Mouse (Mus musculus) hematopoietic multipotent progenitor cell, adult 10-12 weeks (in vitro differentiated cells): Measurements from ENCODE around the gene Myo15b. TPM values are rescaled to one million over a fixed set of nuclear protein-coding genes. Genes with fewer than 3 reads are reported as not detected.

Source experiments
- polyA plus RNA-seq: library from polyadenylated mRNA; stranded (reverse); fragments of >175 nt; gene quantifications from 2 replicates; pipeline ENCODE4 v1.2.3, GENCODE M21; 2012; ENCODE audit warnings: low replicate concordance

Myo15b gene
- 0.19 and 0.26 TPM in 2 replicates for polyA plus RNA-seq

DNA sequence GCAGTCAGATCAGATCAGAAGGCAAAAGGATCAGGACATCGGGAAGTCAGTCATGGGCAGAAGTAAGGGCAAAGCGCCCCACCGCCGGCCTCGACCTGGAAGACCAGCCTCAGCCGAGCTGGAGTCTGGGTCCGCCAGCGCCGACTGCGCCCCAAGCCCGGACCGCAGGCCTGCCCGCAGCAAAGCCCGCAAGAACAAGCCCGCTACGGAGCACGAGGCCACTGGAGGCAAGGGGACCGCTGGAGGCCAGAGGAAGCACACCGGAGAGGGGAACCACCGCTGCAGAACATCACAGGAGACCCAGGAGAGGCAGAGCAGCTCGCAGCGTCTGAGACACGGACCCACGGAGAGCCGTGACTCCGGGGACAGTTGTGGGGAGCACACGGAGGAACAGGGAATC is at the start of gene Myo15b:
TSS of gene Myo15b (plus strand) at position 53 of the 400 bp plus-strand sequence.

DNA sequence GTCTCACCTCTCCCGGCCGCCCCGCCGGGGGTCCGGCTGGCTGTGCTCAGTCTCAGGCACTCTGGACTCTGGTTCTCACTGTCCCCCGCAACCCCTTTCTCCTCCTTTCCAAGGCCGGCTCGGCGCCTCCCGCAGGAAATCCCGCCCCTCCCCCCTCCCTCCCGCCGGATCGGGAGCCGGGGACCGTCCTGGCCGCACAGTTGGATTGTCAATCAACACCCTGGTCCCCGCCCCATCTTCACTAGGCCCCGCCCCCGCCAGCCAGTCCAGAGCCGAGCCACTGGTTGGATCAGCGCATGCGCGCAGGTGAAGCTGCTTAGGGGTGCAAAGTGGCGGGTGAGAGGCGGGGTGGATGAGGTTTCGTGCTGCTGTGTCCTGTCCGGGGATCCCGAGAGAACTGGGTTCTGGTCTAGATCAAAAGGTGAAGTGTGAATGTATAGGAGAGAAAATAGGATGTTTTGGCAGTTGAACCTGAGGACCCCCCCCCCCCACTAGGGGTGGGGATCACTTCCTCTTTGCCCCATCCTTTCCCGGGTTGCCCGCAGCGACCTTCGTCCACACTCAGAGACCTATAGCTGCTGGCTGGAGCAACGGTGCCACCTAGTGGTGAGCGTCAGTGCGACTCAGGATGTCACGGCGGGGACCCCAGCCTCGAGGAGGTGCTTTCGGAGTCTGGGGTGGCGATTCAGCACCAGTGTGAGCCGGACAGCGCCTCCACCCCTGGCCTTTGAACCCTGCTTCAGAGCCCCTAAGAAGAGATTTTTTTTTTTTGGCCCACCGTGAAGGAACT is 44.5 kb upstream of the Myo15b start, which contains the start of gene Caskin2:
TSS of gene Caskin2 (minus strand) at position 133 of the 790 bp plus-strand sequence.

DNA sequence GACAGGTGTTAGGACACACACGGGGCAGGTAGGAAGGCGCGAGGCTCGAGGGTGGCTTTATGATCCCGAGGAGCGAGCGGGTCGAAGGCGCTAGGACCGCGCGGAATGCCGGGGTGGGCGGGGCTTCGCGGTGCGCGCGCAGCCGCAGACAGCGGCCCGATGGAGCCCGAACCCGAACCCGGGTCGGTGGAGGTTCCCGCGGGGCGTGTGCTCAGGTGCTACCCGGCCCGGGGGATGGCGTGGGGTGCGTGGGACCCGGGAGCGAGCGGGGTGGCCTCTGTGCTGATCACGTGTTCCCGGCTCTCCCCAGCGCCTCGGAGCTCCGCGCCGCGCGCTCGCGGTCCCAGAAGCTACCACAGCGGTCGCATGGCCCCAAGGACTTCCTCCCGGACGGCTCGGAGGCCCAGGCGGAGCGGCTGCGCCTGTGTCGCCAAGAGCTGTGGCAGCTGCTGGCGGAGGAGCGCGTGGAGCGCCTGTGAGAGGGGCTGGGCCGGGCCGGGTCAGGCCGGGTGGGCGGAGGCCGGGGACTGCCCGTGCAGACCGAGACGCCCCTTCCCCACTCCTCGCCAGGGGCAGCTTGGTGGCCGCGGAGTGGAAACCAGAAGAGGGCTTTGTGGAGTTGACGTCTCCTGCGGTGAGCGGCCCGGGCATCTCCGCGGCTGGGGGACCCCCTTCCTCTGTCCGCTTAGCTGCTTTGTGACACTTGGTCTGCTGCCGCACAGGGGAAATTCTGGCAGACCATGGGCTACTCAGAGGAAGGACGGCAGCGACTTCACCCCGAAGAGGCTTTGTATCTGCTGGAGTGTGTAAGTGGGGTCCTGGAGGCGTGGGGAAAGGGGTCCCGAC is 43.4 kb upstream of the Myo15b start, which contains the start of gene Tsen54:
TSS of gene Tsen54 (plus strand) at position 120 of the 846 bp plus-strand sequence.

DNA sequence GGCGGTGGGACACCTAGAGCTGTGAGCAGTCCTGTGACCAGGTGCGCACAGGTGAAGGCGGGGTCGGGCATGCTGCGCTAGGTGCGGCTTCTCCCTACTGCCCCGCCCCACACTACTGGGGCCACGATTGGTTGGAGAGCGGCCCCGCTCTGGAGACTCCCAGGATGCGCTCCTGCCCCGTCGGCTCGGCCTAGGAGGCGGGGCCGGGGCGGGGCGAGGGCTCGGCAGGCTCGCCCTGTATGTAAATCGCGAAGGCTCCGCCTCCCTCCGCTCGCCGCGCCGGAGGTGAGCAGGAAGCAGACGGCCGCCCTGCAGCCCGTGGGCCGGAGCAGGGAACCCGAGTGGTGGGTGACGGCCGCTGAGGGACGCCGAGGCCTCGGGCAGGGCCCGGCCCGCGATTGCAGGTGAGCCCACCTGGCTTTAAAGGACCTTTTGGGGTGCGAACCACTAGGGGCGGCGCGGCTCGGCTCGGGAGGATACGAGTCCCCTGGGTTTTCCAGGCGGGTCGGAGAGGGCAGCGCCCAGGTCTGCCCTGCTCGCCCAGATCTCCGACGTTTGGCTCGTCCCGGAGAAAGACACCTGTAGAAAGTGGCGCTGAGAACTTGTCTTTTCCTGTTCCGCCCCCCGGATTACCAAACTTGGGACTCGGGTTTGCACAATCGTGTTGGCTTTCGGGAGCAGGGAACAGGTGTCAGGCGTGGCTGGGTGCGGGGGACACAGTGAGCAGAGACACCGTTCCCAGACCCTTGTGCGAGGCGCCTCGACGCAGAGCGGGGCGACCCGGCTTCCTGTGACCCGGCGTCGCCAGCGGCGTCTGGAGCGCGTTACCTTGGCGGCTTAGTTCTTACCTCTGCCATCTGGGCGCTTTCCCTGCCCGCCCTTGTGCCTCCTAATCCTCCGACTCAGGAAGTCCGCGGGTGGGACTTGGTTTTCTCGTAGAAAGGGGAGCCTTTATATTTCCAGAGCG is 34.1 kb upstream of the Myo15b start, which contains the start of gene Llgl2:
TSS of gene Llgl2 (plus strand) at position 276 of the 967 bp plus-strand sequence.

DNA sequence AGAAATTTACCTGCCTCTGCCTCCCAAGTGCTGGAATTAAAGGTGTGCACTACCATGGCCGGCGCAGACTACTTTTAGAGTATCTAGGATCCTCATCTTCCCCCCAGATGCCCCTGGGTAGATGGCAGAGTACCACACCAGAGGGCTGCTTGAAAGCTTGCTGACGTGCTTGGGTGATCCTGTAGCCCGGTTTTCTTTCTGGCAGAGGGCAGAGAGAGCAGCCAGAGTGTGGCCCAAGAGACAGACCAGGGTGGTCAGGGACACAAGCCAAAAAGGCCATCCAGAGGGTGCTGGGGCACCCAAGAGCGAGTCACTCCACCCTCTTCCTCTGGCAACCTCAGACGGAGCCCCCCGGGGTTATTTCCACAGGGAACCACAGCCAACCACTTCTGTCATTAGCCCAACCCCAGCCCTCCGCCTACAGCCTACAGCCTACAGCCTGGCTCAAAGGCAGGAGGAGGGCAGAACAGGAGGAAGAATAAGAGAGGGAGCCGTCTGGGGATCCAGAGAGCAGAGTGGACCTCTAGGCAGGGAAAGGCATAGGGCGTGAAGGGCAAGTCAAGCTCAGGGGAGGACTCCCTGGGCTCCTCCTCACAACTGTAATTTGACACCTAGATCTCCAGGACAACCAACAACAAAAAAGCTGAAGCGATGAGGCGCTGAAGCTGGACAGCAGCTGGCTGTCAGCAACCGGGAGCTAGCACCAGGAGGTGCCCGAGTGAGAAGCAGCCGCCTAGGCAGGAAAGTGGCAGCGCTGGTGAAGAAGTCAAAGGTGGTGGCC is 41.5 kb downstream of the Myo15b start, which contains the start of gene Smim5:
TSS of gene Smim5 (plus strand) at position 481 of the 781 bp plus-strand sequence.

DNA sequence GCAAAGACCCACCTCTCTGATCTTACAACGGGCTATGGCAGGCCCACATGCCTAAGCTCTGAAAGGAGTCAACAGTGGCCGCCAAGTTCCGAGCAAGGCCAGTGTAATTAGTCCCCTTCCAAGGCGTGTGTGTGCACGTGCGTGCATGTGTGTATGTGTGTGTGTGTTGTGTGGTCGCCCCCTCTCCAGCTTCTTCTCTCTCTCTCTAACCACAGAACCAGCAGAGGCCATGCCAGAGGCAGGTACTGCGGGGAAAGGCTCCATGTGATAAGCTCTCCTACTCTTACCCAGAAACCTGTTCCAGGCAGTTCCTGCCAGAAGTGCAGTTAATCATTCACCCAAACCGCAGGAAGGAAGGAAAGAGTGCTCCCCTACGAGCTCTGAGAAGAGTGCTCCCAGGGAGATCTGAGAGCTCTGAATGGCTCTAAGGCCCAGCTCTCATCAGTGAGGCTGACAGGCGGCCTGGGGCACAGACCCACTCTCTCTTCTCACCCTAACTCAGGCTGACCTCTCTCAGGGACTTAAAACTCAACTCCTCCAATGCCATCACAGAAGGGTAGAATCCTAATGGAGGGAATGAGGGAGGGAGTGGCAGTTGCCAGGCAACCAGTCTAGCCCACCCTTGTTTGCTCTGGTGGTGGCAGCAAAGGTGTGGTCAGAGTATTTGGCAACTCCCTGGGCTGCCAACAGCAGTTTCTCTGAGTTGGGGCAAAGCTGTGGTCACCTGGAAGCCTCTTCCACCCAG is 53.6 kb downstream of the Myo15b start, which contains the start of gene Smim6:
TSS of gene Smim6 (plus strand) at position 386 of the 745 bp plus-strand sequence.

DNA sequence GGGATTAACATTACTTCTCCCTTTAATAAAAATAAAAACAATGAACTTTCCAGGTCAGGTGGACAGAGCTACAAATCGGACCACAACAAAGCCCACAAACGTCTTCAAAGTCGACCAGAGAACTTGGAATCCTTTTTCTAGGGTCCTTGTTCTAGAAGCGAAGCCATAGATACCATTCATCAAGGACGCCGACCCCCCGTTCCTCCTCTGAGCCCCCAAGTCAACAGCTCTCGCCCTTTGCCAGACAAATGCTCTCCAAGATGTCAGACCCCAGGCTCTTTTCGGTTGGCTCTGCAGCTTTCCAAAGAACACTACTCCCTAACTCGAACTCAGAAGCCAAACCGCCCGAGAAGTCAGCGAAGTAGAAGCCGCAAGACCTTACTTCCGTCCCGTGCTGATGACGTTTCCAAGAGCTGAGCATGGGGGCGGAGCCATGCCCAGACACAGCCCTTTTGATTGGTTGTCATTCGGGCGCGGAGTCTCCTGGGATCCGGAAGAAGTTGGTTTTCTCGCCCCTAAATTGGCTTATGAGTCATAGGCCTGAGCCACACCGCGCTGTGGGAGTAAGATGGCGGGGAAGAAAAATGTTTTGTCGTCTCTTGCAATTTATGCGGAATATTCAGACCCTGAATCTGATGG is 75.0 kb downstream of the Myo15b start, which contains the start of the genes Sap30bp and Recql5:
TSS of gene Sap30bp (plus strand) at position 175 of the 639 bp plus-strand sequence.
TSS of gene Recql5 (minus strand) at position 370 of the 639 bp plus-strand sequence.

Other genes with a start within 250 kb of the Myo15b start
- gene Mif4gd, start 245.4 kb upstream of the Myo15b start, polyA plus RNA-seq = 92.1 and 155 TPM in 2 replicates
- gene Slc25a19, start 230.1 kb upstream of the Myo15b start, polyA plus RNA-seq = 71.6 and 118 TPM in 2 replicates
- 109 and 136 TPM in 2 replicates for gene Grb2, start 149.8 kb upstream of the Myo15b start, polyA plus RNA-seq
- gene Tmem94, start 93.0 kb upstream of the Myo15b start, polyA plus RNA-seq = 59.6 and 65.3 TPM in 2 replicates
- gene Caskin2, start 44.8 kb upstream of the Myo15b start, polyA plus RNA-seq = 11.7 and 18.4 TPM in 2 replicates
- 40.7 and 86.6 TPM in 2 replicates for gene Tsen54, start 43.7 kb upstream of the Myo15b start, polyA plus RNA-seq
- gene Llgl2, start 34.4 kb upstream of the Myo15b start, polyA plus RNA-seq = 57.0 and 71.0 TPM in 2 replicates
- gene Smim5, start 41.6 kb downstream of the Myo15b start, polyA plus RNA-seq = 5.0 and 7.0 TPM in 2 replicates
- gene Smim6, start 53.6 kb downstream of the Myo15b start, polyA plus RNA-seq = 0.29 TPM in 1 of 2 replicates, not detected in the other
- gene Sap30bp, start 74.9 kb downstream of the Myo15b start, polyA plus RNA-seq = 15.9 and 37.4 TPM in 2 replicates
- gene Recql5, start 75.1 kb downstream of the Myo15b start, polyA plus RNA-seq = 24.4 and 46.6 TPM in 2 replicates
- 0.18 and 0.31 TPM in 2 replicates for gene Itgb4, start 116.3 kb downstream of the Myo15b start, polyA plus RNA-seq
- 21.0 and 29.6 TPM in 2 replicates for gene Galk1, start 154.3 kb downstream of the Myo15b start, polyA plus RNA-seq
- gene H3f3b, start 169.6 kb downstream of the Myo15b start, polyA plus RNA-seq = 458 and 1,037 TPM in 2 replicates
- gene Unk, start 171.9 kb downstream of the Myo15b start, polyA plus RNA-seq = 65.3 and 71.0 TPM in 2 replicates
- gene Unc13d, start 219.6 kb downstream of the Myo15b start, polyA plus RNA-seq = 139 and 389 TPM in 2 replicates
- 508 and 688 TPM in 2 replicates for gene Wbp2, start 228.6 kb downstream of the Myo15b start, polyA plus RNA-seq